Mouse (Mus musculus) ovary, postnatal 36 days (tissue): ENCODE data around the gene Hivep2.

Source experiments
- DNase-seq: peaks from one replicate; pipeline ENCODE4 v3.0.0; 2022; ENCODE audit warnings: low spot score, mixed read lengths

Hivep2 gene

GRCm38 (mm10) chr10:13973563-13974179 is 7.8 kb downstream of the Hivep2 start:
- no peak for DNase-seq

DNA sequence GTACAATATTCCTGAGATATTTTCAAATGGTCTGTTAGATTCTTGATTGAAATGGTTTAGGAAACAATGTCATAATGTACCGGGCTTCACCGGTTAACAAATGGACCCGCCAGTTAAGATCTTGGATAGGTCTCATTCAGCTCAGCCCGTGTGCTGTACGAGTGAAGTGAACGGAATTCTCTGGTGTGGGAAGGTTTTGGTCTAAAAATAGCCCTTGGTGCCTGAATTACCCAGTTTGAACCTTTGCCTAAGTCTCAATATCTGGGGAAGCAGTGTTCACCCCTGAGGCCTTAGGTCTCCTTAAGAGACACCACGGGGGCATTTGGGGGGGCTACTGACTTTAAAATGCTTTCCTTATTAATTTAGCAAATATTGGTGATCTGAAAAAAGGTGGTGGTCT is 8.6 kb downstream of the Hivep2 start:
- DNase-seq: no peak

DNA sequence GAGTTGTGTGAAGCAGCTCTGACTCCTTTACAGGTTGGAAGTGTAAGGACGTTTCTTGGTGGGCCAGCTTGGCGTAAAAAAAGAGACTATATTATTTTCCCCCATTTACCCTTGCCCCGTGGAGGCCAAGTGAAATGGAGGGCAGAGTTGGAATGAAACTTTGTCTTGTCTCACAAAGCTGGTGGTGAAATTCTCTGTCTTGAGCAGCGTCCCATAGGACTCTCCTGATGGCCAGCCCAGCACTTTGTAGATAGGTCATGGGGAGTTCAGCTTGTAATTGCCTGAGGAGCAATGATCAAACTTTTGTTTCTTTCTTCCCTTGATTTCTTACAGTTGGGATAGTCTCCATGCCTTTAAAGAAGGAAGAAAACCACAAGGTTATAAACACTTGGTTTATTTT is 10.0 kb downstream of the Hivep2 start:
- DNase-seq: no peak

DNA sequence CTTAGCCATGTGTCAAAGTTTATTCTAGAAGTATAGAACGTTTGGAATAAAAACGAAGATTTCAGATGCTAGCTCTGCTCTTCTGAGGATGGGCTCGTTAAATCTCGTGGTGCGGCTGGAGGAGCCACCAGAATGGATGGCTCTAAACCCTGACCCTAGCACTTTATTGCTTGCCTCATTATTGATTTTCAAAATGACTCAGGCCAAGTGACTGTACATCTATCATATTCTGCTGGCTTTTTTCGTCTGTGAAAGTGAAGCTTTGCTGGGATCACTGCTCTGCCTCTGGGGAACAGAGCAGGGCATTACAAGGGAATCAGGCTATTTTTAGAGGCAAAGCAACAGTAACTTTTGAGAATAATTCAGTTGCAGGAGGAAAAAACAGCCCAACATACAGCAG is 10.4 kb downstream of the Hivep2 start:
- DNase-seq: no peak

- no peak for DNase-seq
These were observed 16.4 kb downstream of the Hivep2 start for GRCm38 (mm10) chr10:13982271-13982670.

GRCm38 (mm10) chr10:13982769-13983381 is 17.0 kb downstream of the Hivep2 start:
- peak; percentile 70 for DNase-seq

- no peak for DNase-seq
These were observed 17.8 kb downstream of the Hivep2 start for GRCm38 (mm10) chr10:13983631-13984030.

GRCm38 (mm10) chr10:13984233-13984632 is 18.4 kb downstream of the Hivep2 start:
- DNase-seq: no peak

DNA sequence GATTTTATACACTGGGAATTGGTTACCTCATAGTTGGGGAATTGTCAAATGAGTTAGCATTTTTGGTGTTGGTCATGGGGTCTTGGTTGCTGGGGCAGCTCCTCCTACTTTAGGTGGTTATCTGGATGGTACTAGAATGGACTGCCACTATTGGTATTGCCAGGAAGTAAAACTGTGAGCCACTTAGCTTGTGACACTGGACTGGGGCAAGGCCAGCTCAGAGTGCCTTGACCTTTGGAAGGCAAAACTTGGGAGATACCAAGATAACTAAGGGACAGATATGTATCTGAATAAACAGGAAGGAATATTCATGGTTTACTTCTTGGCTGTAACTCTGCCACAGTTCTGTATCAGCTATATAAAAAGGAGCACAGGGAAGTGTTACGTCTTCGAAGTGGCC is 20.7 kb downstream of the Hivep2 start:
- DNase-seq: no peak

DNA sequence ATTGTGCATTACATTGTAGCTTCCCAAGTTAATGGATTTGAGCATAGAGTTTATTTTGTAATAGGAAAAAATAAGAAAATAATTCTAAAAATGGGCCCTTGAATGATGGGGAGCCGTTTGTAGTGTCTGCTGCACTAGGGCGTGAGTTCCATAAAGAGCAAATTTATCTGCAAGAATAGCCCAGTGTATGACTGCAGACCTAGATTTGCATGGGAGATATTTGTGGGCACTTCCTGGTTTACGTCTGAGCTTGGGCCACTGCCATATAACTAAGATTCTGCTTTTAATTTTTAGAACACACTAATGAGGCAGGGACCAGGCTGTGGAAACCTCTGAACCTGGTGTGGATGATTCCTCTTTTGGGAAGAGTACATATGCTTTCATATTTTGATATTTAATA is 21.5 kb downstream of the Hivep2 start:
- no peak for DNase-seq

DNA sequence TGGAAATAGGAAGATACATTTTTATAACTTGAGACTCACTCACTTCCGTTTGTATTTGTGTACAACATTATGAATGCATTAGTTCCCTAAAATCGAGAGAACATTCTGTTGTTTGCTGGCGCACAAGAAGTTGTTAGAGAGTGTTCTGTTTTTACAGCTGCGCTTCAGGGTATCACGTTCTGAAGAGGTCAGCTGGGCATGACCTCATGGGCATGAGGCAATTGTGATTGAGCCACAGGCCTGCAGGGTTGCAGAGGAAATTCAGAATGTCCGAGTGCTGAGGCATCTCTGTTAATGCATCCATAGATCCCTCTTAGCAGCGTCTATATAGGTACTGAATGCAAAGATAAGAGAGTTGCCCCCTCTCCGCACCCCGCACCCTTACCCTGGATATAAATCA is 22.4 kb downstream of the Hivep2 start:
- no peak for DNase-seq

DNA sequence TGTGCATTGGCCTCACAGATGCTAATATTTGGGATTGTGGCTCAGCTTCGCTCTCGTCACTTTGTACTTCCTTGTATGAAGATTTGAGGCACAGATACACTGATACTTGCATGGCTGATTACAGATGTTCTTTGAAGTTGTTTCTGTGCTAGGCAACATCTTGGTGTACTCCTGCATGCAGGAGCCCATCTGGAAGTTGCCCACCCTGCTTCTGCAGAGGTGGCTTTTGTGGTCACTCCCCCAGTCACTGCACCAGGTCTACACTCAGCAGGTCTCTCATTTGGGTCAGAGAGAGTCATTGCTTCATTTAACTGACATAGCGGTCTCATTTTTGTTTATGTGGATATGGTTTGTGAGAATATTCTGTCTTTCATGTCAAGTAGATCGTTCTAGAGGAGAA is 22.9 kb downstream of the Hivep2 start:
- DNase-seq: no peak

DNA sequence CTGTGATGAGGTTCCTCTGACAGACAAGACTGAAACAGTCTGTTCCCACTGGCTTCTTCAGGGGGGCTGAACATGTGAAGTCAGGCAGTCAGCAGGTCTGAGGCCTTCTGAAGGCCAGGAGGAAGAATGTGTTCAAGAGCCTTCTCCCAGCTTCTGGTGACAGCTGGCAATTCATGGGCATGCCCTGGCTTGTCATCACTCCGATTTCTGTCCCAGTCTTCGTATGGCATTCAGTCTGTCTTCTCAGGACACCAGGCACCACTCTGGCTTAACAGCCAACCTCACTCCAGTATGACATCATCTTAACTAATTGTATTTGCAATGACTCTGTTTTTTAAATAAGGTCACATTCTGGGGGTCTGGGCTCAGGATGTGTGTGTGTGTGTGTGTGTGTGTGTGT is 25.0 kb downstream of the Hivep2 start:
- no peak for DNase-seq

- DNase-seq: no peak
These were observed 27.5 kb downstream of the Hivep2 start for GRCm38 (mm10) chr10:13993411-13993810.

- no peak for DNase-seq
These were observed 31.5 kb downstream of the Hivep2 start for GRCm38 (mm10) chr10:13997336-13997735.

DNA sequence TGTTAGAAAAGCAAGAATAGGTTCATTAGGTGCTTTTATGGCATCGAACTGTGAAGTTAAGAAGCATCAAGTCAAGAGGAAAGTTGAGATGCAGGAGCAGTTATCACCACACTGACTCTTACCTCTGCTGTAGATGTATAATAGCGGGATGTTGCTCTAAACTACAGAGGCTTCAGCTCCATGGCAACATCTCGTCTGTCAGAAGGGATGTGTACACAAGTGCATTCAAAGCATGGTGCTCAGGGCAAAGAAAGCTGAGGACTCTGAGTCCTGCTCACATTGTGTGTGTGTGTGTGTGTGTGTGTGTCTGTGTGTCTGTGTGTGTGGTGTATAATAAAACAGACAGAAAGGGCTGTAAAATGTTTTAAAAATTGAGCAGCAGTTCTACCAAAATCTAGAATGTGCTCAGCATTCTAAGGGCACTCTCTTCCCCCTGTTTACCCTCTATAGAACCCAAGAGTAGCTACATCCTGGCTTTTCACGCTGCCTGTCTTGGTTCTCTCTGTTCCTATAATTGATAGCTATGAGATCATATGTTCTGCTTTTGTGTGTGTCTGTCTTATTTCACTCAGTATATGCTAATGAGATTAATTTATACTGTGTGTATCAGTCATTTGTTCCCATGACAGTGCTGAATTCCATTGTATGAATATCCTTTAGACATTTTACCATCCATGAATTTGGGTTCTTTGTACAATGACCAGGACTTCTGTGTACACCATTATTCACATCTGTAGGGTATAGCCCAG is 39.1 kb downstream of the Hivep2 start:
- DNase-seq: no peak

DNA sequence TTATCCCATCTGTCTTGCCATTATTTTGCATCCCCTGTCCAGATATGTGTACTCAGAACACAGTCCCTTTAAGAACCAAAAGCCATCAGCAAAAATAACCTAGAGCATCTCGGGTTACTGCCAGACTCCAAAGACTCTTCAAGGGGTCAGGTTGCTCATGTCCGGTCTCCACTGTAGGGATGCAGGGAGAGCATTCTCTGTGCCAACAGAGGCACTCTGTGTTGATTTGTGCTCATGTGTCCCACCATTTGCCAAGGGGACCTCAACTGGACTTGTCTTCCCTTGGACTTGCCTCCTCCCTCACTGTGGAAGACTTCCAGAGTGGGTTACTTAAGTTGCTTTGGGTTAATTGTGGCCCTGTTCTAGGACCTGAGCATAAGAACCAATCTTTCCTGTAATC is 43.8 kb downstream of the Hivep2 start:
- no peak for DNase-seq

GRCm38 (mm10) chr10:14016287-14016970 is 50.6 kb downstream of the Hivep2 start:
- DNase-seq: no peak

GRCm38 (mm10) chr10:14017338-14017737 is 51.5 kb downstream of the Hivep2 start:
- DNase-seq: no peak

DNA sequence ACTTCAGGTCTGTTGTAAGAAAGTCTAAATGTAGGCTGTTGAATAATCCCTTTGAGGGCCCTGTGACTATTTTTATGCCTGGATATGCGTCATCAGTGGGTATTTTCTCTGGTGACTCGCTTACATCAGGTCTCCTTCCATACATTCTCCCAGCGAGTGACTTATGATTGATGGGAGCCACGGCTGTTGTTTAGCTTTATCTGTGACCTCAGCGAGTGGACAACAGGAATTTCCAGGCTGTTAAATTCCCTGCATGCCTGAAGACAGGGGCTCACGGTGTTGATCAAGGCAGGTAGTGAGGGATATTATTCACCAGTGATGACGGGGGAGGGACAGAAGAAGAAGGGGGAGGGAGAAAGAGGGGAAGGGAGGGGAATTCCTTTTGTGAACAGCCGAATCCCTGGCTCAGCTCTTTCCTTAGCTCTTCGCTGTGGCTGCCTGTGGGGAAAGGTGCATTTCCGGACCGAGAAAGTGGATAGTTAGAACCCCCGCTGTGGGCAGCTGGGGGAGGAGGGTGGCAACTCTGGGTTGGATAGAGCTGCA is 52.0 kb downstream of the Hivep2 start:
- no peak for DNase-seq

- DNase-seq: peak; percentile 8
These were observed 52.8 kb downstream of the Hivep2 start for GRCm38 (mm10) chr10:14018672-14019071.

DNA sequence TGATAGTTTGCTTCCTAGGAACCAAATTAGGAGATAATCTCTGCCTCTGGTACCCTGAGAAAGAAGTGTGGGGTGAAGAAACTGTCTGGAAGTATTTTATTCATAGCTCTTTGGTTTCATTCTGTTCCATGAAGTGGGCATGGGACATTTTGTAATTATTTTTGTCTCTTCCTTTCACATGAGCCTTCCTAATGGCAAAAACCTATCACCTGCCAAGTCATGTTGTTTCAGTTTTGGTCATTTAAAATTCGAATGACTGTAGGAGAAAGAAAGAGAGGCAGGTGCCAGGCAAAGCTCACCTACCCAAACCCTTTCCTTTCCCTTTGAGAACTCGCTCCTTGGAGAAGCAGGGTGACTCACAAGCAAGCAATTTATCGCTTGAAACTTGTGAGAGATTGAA is 53.3 kb downstream of the Hivep2 start:
- no peak for DNase-seq

DNA sequence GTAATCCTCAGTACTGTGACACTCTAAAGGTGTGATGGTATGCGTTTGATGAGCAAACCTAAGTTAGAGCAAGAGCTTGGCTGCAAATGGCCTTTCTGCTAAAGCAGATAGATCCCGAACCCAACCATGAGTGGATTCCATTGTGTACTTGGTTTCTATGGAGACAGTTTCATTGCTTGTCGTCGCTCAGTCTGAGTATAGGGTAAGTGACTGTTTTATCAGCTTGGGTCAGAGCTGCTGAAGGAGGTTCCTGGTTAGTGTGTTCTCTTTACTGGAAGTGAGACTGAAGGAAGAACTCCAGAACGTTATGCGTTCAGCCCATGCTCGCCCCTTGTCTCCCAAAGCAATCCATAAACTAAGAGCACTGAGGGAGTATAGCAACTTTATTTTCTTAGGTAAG is 54.4 kb downstream of the Hivep2 start:
- DNase-seq: no peak
